In genomic region chr2:114051871-114052241, GRCm38 (mm10) we compare ENCODE assay signal across 33 mouse cellular contexts. TPM values are rescaled to one million over a fixed set of nuclear protein-coding genes. Genes with fewer than 3 reads are reported as not detected.
DNase-seq lines count a peak whose midpoint lies in the region; ATAC-seq and TF ChIP-seq lines count a peak whose summit lies in the region.
"Had no signal": no experiment of that assay in that cellular context is flagged by ENCODE, and none has a peak within 500 bp of the region (broad histone marks: within the 10 kb centered on the region; RNA-seq: fewer than 3 reads in every experiment).

No protein-coding gene starts in this region.

- H3K36me3 ChIP-seq in heart, embryonic 10.5 days, result peaks cover 19% of the 10 kb centered on the region
- no peaks in the 10 kb centered on the region for H3K36me3 ChIP-seq in limb, embryonic 14.5 days (ENCODE audit: control insufficient read depth, insufficient read depth, low read length)
- no peaks in the 10 kb centered on the region for H3K36me3 ChIP-seq in limb, embryonic 10.5 days
- H3K36me3 ChIP-seq in heart, embryonic 16.5 days (ENCODE audit: control insufficient read depth, insufficient read depth), result peaks cover 9% of the 10 kb centered on the region; the same call in 1 of the 2 replicates
- no peaks in the 10 kb centered on the region for H3K36me3 ChIP-seq in limb, embryonic 15.5 days
- H3K36me3 ChIP-seq: kidney, embryonic 15.5 days; limb, embryonic 13.5 days; liver, embryonic 13.5 days; midbrain, embryonic 12.5 days; neural tube, embryonic 13.5 days had no signal

- peak overlapping the region; percentile 64 for H3K4me3 ChIP-seq in heart, embryonic 10.5 days
- no peak overlapping the region for H3K4me3 ChIP-seq in limb, embryonic 14.5 days (replicated peaks; ENCODE audit: low read length)
- no peak overlapping the region for H3K4me3 ChIP-seq in limb, embryonic 10.5 days
- peak overlapping the region; percentile 58 for H3K4me3 ChIP-seq in heart, embryonic 16.5 days (ENCODE audit: low read length)
- H3K4me3 ChIP-seq in limb, embryonic 15.5 days, result peak overlapping the region; percentile 9
- H3K4me3 ChIP-seq: forebrain, embryonic 13.5 days; layer of hippocampus, adult 2 months; left cerebral cortex, adult 2 months; limb, embryonic 13.5 days; liver, embryonic 13.5 days; megakaryocyte, embryonic 14.5 days; midbrain, embryonic 12.5 days; neural tube, embryonic 13.5 days had no signal

- 0 out of 2 replicates have a peak, but pooled peaks cover 6% of the 10 kb centered on the region for H3K4me1 ChIP-seq in heart, embryonic 10.5 days
- no peaks in the 10 kb centered on the region for H3K4me1 ChIP-seq in limb, embryonic 14.5 days (ENCODE audit: control insufficient read depth, insufficient read depth, low read length)
- peaks cover 5% of the 10 kb centered on the region for H3K4me1 ChIP-seq in limb, embryonic 10.5 days
- H3K4me1 ChIP-seq in heart, embryonic 16.5 days (ENCODE audit: control insufficient read depth, insufficient read depth, low read length), result 0 out of 2 replicates have a peak, but pooled peaks cover 3% of the 10 kb centered on the region
- peaks cover 4% of the 10 kb centered on the region; the same call in 1 of the 2 replicates for H3K4me1 ChIP-seq in limb, embryonic 15.5 days
- H3K4me1 ChIP-seq: forebrain, embryonic 13.5 days; liver, embryonic 13.5 days; megakaryocyte, embryonic 14.5 days; midbrain, embryonic 12.5 days had no signal

- H3K27ac ChIP-seq in heart, embryonic 10.5 days, result peak overlapping the region; percentile 92
- H3K27ac ChIP-seq in limb, embryonic 14.5 days (replicated peaks; ENCODE audit: low read depth, low read length), result no peak overlapping the region
- H3K27ac ChIP-seq in limb, embryonic 10.5 days, result no peak overlapping the region
- H3K27ac ChIP-seq in heart, embryonic 16.5 days (ENCODE audit: low read length), result peak overlapping the region; percentile 98
- H3K27ac ChIP-seq in limb, embryonic 15.5 days, result no peak overlapping the region
- H3K27ac ChIP-seq: forebrain, embryonic 13.5 days; hindbrain, embryonic 14.5 days; kidney, embryonic 15.5 days; layer of hippocampus, adult 2 months; left cerebral cortex, adult 2 months; limb, embryonic 13.5 days; liver, embryonic 13.5 days; midbrain, embryonic 12.5 days; neural tube, embryonic 13.5 days had no signal

- peak overlapping the region; percentile 25; the same call in 1 of the 2 replicates for H3K9ac ChIP-seq in limb, embryonic 14.5 days (ENCODE audit: low read depth, low read length, severe bottlenecking)
- H3K9ac ChIP-seq in heart, embryonic 16.5 days (ENCODE audit: low read length), result peak overlapping the region; percentile 84
- H3K9ac ChIP-seq in limb, embryonic 15.5 days, result no peak overlapping the region
- H3K9ac ChIP-seq: forebrain, embryonic 13.5 days; hindbrain, embryonic 14.5 days; kidney, embryonic 15.5 days; limb, embryonic 13.5 days; liver, embryonic 13.5 days; midbrain, embryonic 12.5 days; neural tube, embryonic 13.5 days had no signal

- H3K27me3 ChIP-seq in heart, embryonic 10.5 days (ENCODE audit: insufficient read depth, poor library complexity, severe bottlenecking), result no peaks in the 10 kb centered on the region
- no peaks in the 10 kb centered on the region for H3K27me3 ChIP-seq in limb, embryonic 14.5 days (ENCODE audit: control insufficient read depth, insufficient read depth, low read length)
- H3K27me3 ChIP-seq in limb, embryonic 10.5 days (ENCODE audit: low read depth, poor library complexity, severe bottlenecking), result no peaks in the 10 kb centered on the region
- H3K27me3 ChIP-seq in heart, embryonic 16.5 days (ENCODE audit: control insufficient read depth, insufficient read depth, low read length), result no peaks in the 10 kb centered on the region
- no peaks in the 10 kb centered on the region for H3K27me3 ChIP-seq in limb, embryonic 15.5 days
- H3K27me3 ChIP-seq: forebrain, embryonic 13.5 days; kidney, embryonic 15.5 days; limb, embryonic 13.5 days; liver, embryonic 13.5 days; megakaryocyte, embryonic 14.5 days; midbrain, embryonic 12.5 days; neural tube, embryonic 13.5 days had no signal

- no peak for DNase-seq in heart, embryonic 10.5 days (ENCODE audit: low spot score)
- DNase-seq in heart, adult 18-20 months, result no peak
- no peak for DNase-seq in limb, embryonic 14.5 days (ENCODE audit: low spot score)
- no peak for DNase-seq in limb, embryonic 10.5 days (ENCODE audit: low spot score)
- DNase-seq: adrenal gland, postnatal 25 days; B cell, adult 2 months; cerebellum, adult 11-12 months; kidney, adult 11 months; kidney, postnatal 25 days; liver, embryonic 13.5 days; lung, adult 18-20 months; right cerebral cortex, postnatal 14 days; thymus, postnatal 4 days had no signal

- H3K9me3 ChIP-seq in heart, embryonic 10.5 days, result no peaks in the 10 kb centered on the region
- no peaks in the 10 kb centered on the region for H3K9me3 ChIP-seq in limb, embryonic 14.5 days (ENCODE audit: control insufficient read depth, low read length)
- H3K9me3 ChIP-seq in limb, embryonic 10.5 days (replicated peaks), result no peaks in the 10 kb centered on the region
- no peaks in the 10 kb centered on the region for H3K9me3 ChIP-seq in heart, embryonic 16.5 days (replicated peaks; ENCODE audit: control insufficient read depth, low read length)
- no peaks in the 10 kb centered on the region for H3K9me3 ChIP-seq in limb, embryonic 15.5 days
- H3K9me3 ChIP-seq: forebrain, embryonic 13.5 days; kidney, embryonic 15.5 days; limb, embryonic 13.5 days; liver, embryonic 13.5 days; megakaryocyte, embryonic 14.5 days; midbrain, embryonic 12.5 days; neural tube, embryonic 13.5 days had no signal

- no peak for ATAC-seq in limb, embryonic 14.5 days (ENCODE audit: low FRiP score, low read depth)
- no peak for ATAC-seq in heart, embryonic 16.5 days (replicated peaks; ENCODE audit: extremely low read depth, insufficient read depth, low FRiP score)
- ATAC-seq in limb, embryonic 15.5 days (ENCODE audit: insufficient number of reproducible peaks, low FRiP score, low TSS enrichment, low read depth), result no peak
- no peak for ATAC-seq in megakaryocyte progenitor cell, adult 5-6 weeks (replicated peaks; ENCODE audit: poor library complexity)
- ATAC-seq: forebrain, embryonic 13.5 days had no signal

- TF ChIP-seq POLR2A in limb, embryonic 14.5 days (IDR thresholded peaks at IDR 0.05; ENCODE audit: borderline replicate concordance, extremely low read depth, insufficient read depth, insufficient read length), result no peak

- WGBS in heart, embryonic 10.5 days, result 43% methylated on average over 14 of the region's 14 CpGs
- 91% methylated on average over 14 of the region's 14 CpGs for WGBS in limb, embryonic 14.5 days
- 90% methylated on average over 14 of the region's 14 CpGs for WGBS in limb, embryonic 10.5 days
- whole genome bisulfite sequencing in heart, embryonic 16.5 days, result 62% methylated on average over 13 of the region's 14 CpGs
- 88% methylated on average over 14 of the region's 14 CpGs for WGBS in limb, embryonic 15.5 days

- H3K4me2 ChIP-seq in limb, embryonic 14.5 days (replicated peaks; ENCODE audit: low read depth, low read length, severe bottlenecking), result no peak overlapping the region
- H3K4me2 ChIP-seq in heart, embryonic 16.5 days (ENCODE audit: low read depth, low read length), result peak overlapping the region; percentile 69
- no peak overlapping the region for H3K4me2 ChIP-seq in limb, embryonic 15.5 days
- H3K4me2 ChIP-seq: forebrain, embryonic 13.5 days; hindbrain, embryonic 14.5 days; limb, embryonic 13.5 days; liver, embryonic 13.5 days; midbrain, embryonic 12.5 days had no signal

RNA-seq across cellular contexts. Expression of gene Actc1, which starts 1.5 kb away (rescaled TPM):
- polyA plus RNA-seq in heart, embryonic 10.5 days (2016; fragmentation: Nextera tagmentation; extraction: Ambion mirVana), result 7,735 and 13,041 TPM in 2 replicates
- over 10,000 TPM; 12,452 to 13,048 TPM for total RNA-seq in heart, adult 18-20 months (2021)
- polyA plus RNA-seq in limb, embryonic 14.5 days (2012; rRNA removed), result 1,344 and 1,405 TPM in 2 replicates
- 905 and 1,255 TPM in 2 replicates for polyA plus RNA-seq in limb, embryonic 14.5 days (2014; fragmentation: Nextera tagmentation; extraction: Ambion mirVana)
- 9.9 and 27.4 TPM in 2 replicates for polyA plus RNA-seq in limb, embryonic 10.5 days (2016; fragmentation: Nextera tagmentation; extraction: Ambion mirVana)
- polyA plus RNA-seq in heart, embryonic 16.5 days (2015; fragmentation: Nextera tagmentation; extraction: Ambion mirVana), result 15,141 and 15,377 TPM in 2 replicates
- 710 and 1,930 TPM in 2 replicates for polyA plus RNA-seq in limb, embryonic 15.5 days (2015; fragmentation: Nextera tagmentation; extraction: Ambion mirVana)
- not detected in 2 replicates for total RNA-seq in megakaryocyte progenitor cell, adult 5-6 weeks (2015)
- not detected in 2 replicates for total RNA-seq in megakaryocyte progenitor cell, adult 5-6 weeks (2017)
- total RNA-seq: adrenal gland, adult 18-20 months; adrenal gland, postnatal 25 days; common myeloid progenitor, adult 5-6 weeks; hematopoietic stem cell, adult 5-6 weeks; layer of hippocampus, adult 2 months; layer of hippocampus, postnatal 14 days; left cerebral cortex, adult 2 months; left cerebral cortex, postnatal 25 days had no signal

RNA-seq across cellular contexts. Expression of gene Gjd2, which starts 38.4 kb away (rescaled TPM):
- not detected in 2 replicates for polyA plus RNA-seq in heart, embryonic 10.5 days (2016; fragmentation: Nextera tagmentation; extraction: Ambion mirVana)
- total RNA-seq in heart, adult 18-20 months (2021), result not detected
- polyA plus RNA-seq in limb, embryonic 14.5 days (2012; rRNA removed), result 0.24 and 0.30 TPM in 2 replicates
- polyA plus RNA-seq in limb, embryonic 14.5 days (2014; fragmentation: Nextera tagmentation; extraction: Ambion mirVana), result 0.07 TPM in 1 of 2 replicates, not detected in the other
- polyA plus RNA-seq in limb, embryonic 10.5 days (2016; fragmentation: Nextera tagmentation; extraction: Ambion mirVana), result not detected in 2 replicates
- 0.07 TPM in 1 of 2 replicates, not detected in the other for polyA plus RNA-seq in heart, embryonic 16.5 days (2015; fragmentation: Nextera tagmentation; extraction: Ambion mirVana)
- polyA plus RNA-seq in limb, embryonic 15.5 days (2015; fragmentation: Nextera tagmentation; extraction: Ambion mirVana), result 0.17 TPM in 1 of 2 replicates, not detected in the other
- not detected in 2 replicates for total RNA-seq in megakaryocyte progenitor cell, adult 5-6 weeks (2015)
- total RNA-seq in megakaryocyte progenitor cell, adult 5-6 weeks (2017), result not detected in 2 replicates
- total RNA-seq: common myeloid progenitor, adult 5-6 weeks; gastrocnemius, postnatal 25 days; hematopoietic stem cell, adult 5-6 weeks had no signal
- polyA plus RNA-seq: liver, embryonic 13.5 days; small intestine, adult 2 months; thymus, postnatal 0 days had no signal

Comparison
In these comparisons a context has a peak if more than half of its experiments do, and no peak if none do; other contexts are left out.
1. H3K4me3 ChIP-seq: peak in heart, embryonic 10.5 days (single experiment), heart, embryonic 16.5 days (single experiment) and limb, embryonic 15.5 days (single experiment); none in limb, embryonic 14.5 days (single experiment) and limb, embryonic 10.5 days (single experiment).
2. RNA of gene Actc1, which starts 1.5 kb away (polyA plus RNA-seq): 15,141 to 15,377 TPM in heart, embryonic 16.5 days, 7,735 to 13,041 TPM in heart, embryonic 10.5 days, 905 to 1,405 TPM in limb, embryonic 14.5 days and 710 to 1,930 TPM in limb, embryonic 15.5 days; 9.9 to 27.4 TPM in limb, embryonic 10.5 days; every median in the first group is over 10 times any median in the second.
3. H3K27ac ChIP-seq: peak in heart, embryonic 10.5 days (single experiment) and heart, embryonic 16.5 days (single experiment); none in limb, embryonic 14.5 days (single experiment), limb, embryonic 10.5 days (single experiment) and limb, embryonic 15.5 days (single experiment).